Mouse (Mus musculus) liver, adult 2 months (tissue): ENCODE measurements around the gene Aif1l. TPM values are rescaled to one million over a fixed set of nuclear protein-coding genes. Genes with fewer than 3 reads are reported as not detected.
A peak's percentile ranks its signal among the peaks of the same experiment; 100 is the strongest.

Experiments
- DNase-seq: peaks from one replicate; pipeline ENCODE4 v3.0.0-alpha.2; 2011; ENCODE audit warnings: low read depth, low spot score; ENCODE audit errors: extremely low read depth
- H3K27ac ChIP-seq: fragments of 200-500 bp; replicated peaks from 2 replicates; pipeline ENCODE4 v1.5.1; 2012; ENCODE audit warnings: low read depth, mild to moderate bottlenecking, control low read depth, inconsistent platforms, low read length; ENCODE audit not compliant: insufficient read depth
- H3K27me3 ChIP-seq: fragments of 200-500 bp; 2 replicates; pipeline ENCODE4 v1.6.1; 2012; ENCODE audit warnings: mild to moderate bottlenecking, moderate library complexity, low read length, inconsistent platforms; ENCODE audit not compliant: control insufficient read depth, insufficient read depth
- H3K36me3 ChIP-seq: fragments of 200-500 bp; 2 replicates; pipeline ENCODE4 v1.6.1; 2012; ENCODE audit warnings: low read length, inconsistent platforms; ENCODE audit not compliant: control insufficient read depth, insufficient read depth
- H3K4me1 ChIP-seq: fragments of 200-500 bp; 2 replicates; pipeline ENCODE4 v1.6.1; 2011; ENCODE audit warnings: low read length; ENCODE audit not compliant: control insufficient read depth, insufficient read depth
- H3K4me3 ChIP-seq: fragments of 200-500 bp; 2 replicates; pipeline ENCODE4 v1.5.1; 2011; ENCODE audit warnings: low read depth, mild to moderate bottlenecking, control low read depth, low read length, moderate library complexity; ENCODE audit not compliant: insufficient read depth
- H3K79me2 ChIP-seq: fragments of 200-500 bp; 2 replicates; pipeline ENCODE4 v1.6.1; 2012; ENCODE audit warnings: inconsistent platforms, mild to moderate bottlenecking, low read length, moderate library complexity; ENCODE audit not compliant: control insufficient read depth, insufficient read depth
- H3K9ac ChIP-seq: fragments of 200-500 bp; 2 replicates; pipeline ENCODE4 v1.6.1; 2012; ENCODE audit warnings: low read depth, mild to moderate bottlenecking, control low read depth, inconsistent platforms, low read length
- CTCF ChIP-seq: fragments of 200-500 bp; IDR thresholded peaks from 2 replicates; pipeline ENCODE4 v1.5.1; 2011; ENCODE audit warnings: low read depth, low read length, control low read depth
- POLR2A ChIP-seq: fragments of 200-500 bp; IDR thresholded peaks from 2 replicates; pipeline ENCODE4 v1.6.1; 2011; ENCODE audit warnings: low read length, control low read depth; ENCODE audit not compliant: insufficient read depth; ENCODE audit errors: extremely low read depth
- WGBS: fragments of 180-500 bp; shearing (Covaris S2); methylation state at CpG from one replicate; pipeline ENCODE4 v1.1.7; 2018; 5-methylcytosine and 5-hydroxymethylcytosine counted together
- polyA plus RNA-seq: library from polyadenylated mRNA; depleted of rRNA; stranded (reverse); fragments of >200 nt; gene quantifications from 2 replicates; pipeline ENCODE4 v1.2.3, GENCODE M21; 2012
- total RNA-seq: library from RNA; depleted of rRNA; stranded (reverse); fragments of >200 nt; gene quantifications from 2 replicates; pipeline ENCODE4 v1.2.3, GENCODE M21; 2014

The Aif1l gene
- total and polyA plus RNA-seq, 2 experiments, result 0.16 to 0.18 TPM

DNA sequence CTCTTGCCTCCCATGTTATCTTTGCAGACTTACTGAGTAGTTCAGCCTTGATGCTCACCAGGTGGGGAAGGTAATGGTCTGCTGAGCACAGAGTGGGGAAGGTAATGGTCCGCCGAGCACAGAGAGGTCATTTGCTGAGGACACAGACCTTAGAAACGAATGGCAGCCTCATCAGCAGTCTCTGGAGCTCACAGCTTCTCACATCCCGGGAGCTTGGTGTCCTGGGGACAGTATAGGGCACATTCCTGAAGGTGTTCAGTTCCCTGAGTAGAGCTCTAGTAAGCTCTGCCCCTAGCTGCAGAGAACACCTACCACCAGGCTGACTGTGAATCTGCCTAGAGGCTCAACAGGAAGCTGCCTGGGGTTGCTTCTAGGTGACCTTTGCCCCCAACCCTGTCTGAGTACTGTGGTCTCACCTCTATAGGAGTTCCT, 11.9 kb downstream of the Aif1l start:
- Histone ChIP-seq H3K27me3 (no peaks in the 10 kb centered on the region), H3K36me3 (no peaks in the 10 kb centered on the region), H3K9ac (no peak overlapping the region), H3K27ac (no peak overlapping the region), H3K4me3 (no peak overlapping the region), H3K79me2 (no peaks in the 10 kb centered on the region), H3K4me1 (no peaks in the 10 kb centered on the region)
- no peak for TF ChIP-seq CTCF
- TF ChIP-seq POLR2A, result no peak
- no peak for DNase-seq
- WGBS, result 70% methylated on average over 4 of the region's 4 CpGs

DNA sequence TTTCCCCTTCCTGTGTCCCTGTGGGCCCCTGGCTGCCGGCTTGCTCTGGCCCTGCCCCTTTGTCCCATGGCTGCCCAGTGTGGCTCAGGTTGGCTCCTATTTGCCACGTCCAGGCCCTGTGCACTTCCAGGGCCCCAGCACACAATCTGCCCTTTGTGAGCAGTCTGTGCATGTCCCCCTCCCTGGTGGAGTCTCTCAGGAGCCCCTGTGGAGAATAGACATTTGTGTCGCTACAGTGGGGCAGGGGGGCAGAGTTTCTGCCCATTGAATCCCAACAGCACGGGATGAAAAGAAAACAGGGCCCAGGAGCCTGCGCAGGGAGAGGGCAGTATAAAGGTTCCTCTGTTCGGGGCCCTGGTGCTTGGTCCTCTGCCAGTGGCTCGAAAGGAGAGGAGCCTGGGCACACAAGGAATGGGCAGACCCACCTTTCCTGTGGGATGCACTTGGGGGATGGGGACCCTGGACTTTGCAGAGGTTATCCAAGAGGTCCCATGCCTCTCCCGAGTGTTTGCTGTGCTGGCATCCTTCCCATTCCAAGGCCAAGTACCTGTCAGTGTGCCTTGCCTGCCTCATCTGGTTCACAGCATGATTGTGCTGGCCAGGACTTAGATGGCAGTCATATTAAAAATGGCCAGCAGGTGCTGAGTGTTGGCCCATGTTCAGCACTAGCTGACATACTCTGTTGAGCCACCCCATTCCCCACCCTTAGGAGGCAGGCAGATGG, 12.7 kb downstream of the Aif1l start:
- no peak for DNase-seq
- Histone ChIP-seq H3K4me1 (no peaks in the 10 kb centered on the region), H3K36me3 (no peaks in the 10 kb centered on the region), H3K27me3 (no peaks in the 10 kb centered on the region), H3K9ac (no peak overlapping the region), H3K79me2 (no peaks in the 10 kb centered on the region), H3K27ac (no peak overlapping the region), H3K4me3 (no peak overlapping the region)
- TF ChIP-seq CTCF, result no peak
- TF ChIP-seq POLR2A, result no peak
- 69% methylated on average over 8 of the region's 8 CpGs for WGBS

DNA sequence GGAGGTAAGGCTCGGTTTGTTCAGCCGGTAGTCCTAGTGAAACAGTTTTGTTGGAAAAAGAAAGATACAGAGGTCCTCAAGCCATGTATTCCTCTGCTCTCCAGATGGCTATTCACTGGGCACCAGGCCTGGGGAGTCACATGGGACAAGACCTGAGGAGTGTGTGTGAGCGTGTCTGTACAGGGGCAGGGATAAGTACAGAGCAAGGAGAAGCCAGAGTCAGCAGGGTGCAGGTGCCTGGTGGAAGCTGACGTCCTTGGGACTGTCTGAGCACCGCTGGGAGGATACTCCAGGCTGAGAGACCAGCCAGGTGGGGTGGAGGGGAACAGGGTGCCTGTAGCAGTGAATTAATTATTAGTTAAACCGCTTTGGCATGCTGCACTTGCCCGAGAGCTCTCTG, 13.6 kb downstream of the Aif1l start:
- no peak overlapping the region for H3K27ac ChIP-seq
- no peak for DNase-seq
- TF ChIP-seq CTCF (no peak), POLR2A (no peak)
- H3K4me1 ChIP-seq, result no peaks in the 10 kb centered on the region
- no peak overlapping the region for H3K9ac ChIP-seq
- H3K79me2 ChIP-seq, result no peaks in the 10 kb centered on the region
- no peaks in the 10 kb centered on the region for H3K36me3 ChIP-seq
- no peak overlapping the region for H3K4me3 ChIP-seq
- no peaks in the 10 kb centered on the region for H3K27me3 ChIP-seq
- 86% methylated on average over 7 of the region's 7 CpGs for WGBS

DNA sequence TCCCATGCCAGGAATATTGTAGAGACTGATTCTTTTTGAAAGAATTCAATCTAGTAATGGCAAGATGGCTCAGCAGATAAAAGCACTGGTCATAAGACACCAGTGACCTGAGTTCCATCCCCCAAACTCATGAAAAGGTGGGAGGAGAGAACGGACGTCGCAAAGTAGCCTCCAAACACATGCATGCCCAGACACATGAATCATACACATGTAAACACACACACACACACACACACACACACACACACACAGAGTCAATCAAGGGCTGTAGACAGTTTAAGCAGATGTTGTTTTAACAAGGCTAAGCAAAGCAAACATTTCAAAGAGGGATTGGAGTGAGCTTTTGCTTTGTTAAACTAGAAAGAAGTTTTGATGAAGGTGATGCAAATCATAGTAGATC, 14.3 kb downstream of the Aif1l start:
- WGBS, result 80% methylated on average over 3 of the region's 3 CpGs
- Histone ChIP-seq H3K36me3 (no peaks in the 10 kb centered on the region), H3K4me3 (no peak overlapping the region), H3K9ac (no peak overlapping the region), H3K79me2 (no peaks in the 10 kb centered on the region), H3K4me1 (no peaks in the 10 kb centered on the region), H3K27ac (no peak overlapping the region), H3K27me3 (no peaks in the 10 kb centered on the region)
- TF ChIP-seq CTCF (no peak), POLR2A (no peak)
- no peak for DNase-seq

DNA sequence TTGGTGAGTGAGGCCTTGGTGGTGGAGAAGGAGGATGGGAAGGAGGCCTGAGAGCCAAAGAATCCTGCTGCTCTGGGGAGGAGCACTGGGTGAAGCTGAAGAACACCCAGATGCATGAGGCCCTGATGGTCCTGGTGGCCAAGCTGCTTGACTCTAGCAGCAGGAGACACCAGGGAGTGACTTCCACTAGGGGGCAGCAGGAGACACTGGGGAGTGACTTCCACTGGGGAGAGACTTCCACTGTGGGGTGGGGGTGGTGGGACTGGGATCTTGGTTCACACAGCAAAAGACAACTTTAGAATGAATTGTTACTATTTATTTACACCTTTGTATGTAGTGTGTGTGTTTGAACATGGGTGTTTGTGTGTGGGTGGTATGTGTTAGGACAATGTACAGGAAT, 15.2 kb downstream of the Aif1l start:
- H3K4me1 ChIP-seq, result no peaks in the 10 kb centered on the region
- H3K27ac ChIP-seq, result no peak overlapping the region
- TF ChIP-seq POLR2A (no peak), CTCF (peak; percentile 84)
- no peaks in the 10 kb centered on the region for H3K79me2 ChIP-seq
- H3K27me3 ChIP-seq, result no peaks in the 10 kb centered on the region
- H3K9ac ChIP-seq, result no peak overlapping the region
- H3K36me3 ChIP-seq, result no peaks in the 10 kb centered on the region
- DNase-seq, result peak; percentile 20
- H3K4me3 ChIP-seq, result no peak overlapping the region

DNA sequence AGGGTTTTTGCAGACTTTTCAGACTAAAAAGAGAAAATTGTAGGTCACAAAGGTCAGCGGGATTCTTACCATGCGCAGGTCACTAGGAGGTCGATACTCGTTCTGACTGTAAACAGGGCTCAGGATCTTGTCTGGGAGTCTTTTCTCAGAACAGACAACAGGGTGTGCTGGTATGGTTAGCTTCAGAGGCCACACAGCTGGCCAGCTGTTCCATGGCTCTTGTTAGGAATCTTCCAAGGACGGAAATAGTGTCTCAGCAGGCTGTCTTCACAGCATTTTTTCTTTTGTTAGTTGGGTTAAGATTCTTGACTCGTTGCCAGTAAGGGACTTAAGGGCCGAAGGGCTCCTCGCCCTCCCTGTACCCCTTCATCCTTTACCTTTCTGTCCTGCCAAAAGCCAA, 16.9 kb downstream of the Aif1l start:
- H3K27ac ChIP-seq, result no peak overlapping the region
- no peak for TF ChIP-seq CTCF
- no peak for TF ChIP-seq POLR2A
- no peak for DNase-seq
- H3K27me3 ChIP-seq, result no peaks in the 10 kb centered on the region
- H3K36me3 ChIP-seq, result no peaks in the 10 kb centered on the region
- H3K4me1 ChIP-seq, result no peaks in the 10 kb centered on the region
- H3K4me3 ChIP-seq, result no peak overlapping the region
- no peaks in the 10 kb centered on the region for H3K79me2 ChIP-seq
- H3K9ac ChIP-seq, result no peak overlapping the region
- WGBS, result 73% methylated on average over 8 of the region's 8 CpGs
